Mouse (Mus musculus): ENCODE measurements around the gene Acads. TPM values are rescaled to one million over a fixed set of nuclear protein-coding genes. Genes with fewer than 3 reads are reported as not detected.

Gene Acads
- polyA plus RNA-seq, 2 experiments = 27.6 to 50.5 TPM

- DNase-seq (ENCODE audit: low spot score) (no peak), ATAC-seq (ENCODE audit: low FRiP score, low read depth) (no peak)
- Histone ChIP-seq H3K36me3 (ENCODE audit: control insufficient read depth, insufficient read depth, low read length) (peaks cover 73% of the 10 kb centered on the region), H3K27me3 (ENCODE audit: control insufficient read depth, insufficient read depth, low read length) (no peaks in the 10 kb centered on the region), H3K4me1 (ENCODE audit: control insufficient read depth, insufficient read depth, low read length) (peaks cover 8% of the 10 kb centered on the region; the same call in 1 of the 2 replicates), H3K9ac (ENCODE audit: low read depth, low read length, severe bottlenecking) (no peak overlapping the region), H3K4me3 (replicated peaks; ENCODE audit: low read length) (no peak overlapping the region), H3K9me3 (ENCODE audit: control insufficient read depth, low read length) (no peaks in the 10 kb centered on the region), H3K4me2 (replicated peaks; ENCODE audit: low read depth, low read length, severe bottlenecking) (no peak overlapping the region), H3K27ac (replicated peaks; ENCODE audit: low read depth, low read length) (no peak overlapping the region)
- WGBS = 89% methylated on average over 22 of the region's 22 CpGs
- TF ChIP-seq POLR2A (IDR thresholded peaks at IDR 0.05; ENCODE audit: borderline replicate concordance, extremely low read depth, insufficient read depth, insufficient read length) = no peak
Observed at GRCm38 (mm10) chr5:115127421-115128179, 8.5 kb upstream of the Acads start.

- peaks cover 80% of the 10 kb centered on the region for H3K36me3 ChIP-seq (ENCODE audit: control insufficient read depth, insufficient read depth, low read length)
- TF ChIP-seq POLR2A (IDR thresholded peaks at IDR 0.05; ENCODE audit: borderline replicate concordance, extremely low read depth, insufficient read depth, insufficient read length) = no peak
- no peak overlapping the region for H3K4me3 ChIP-seq (replicated peaks; ENCODE audit: low read length)
- H3K9me3 ChIP-seq (ENCODE audit: control insufficient read depth, low read length) = no peaks in the 10 kb centered on the region
- no peak overlapping the region for H3K27ac ChIP-seq (replicated peaks; ENCODE audit: low read depth, low read length)
- H3K4me1 ChIP-seq (ENCODE audit: control insufficient read depth, insufficient read depth, low read length) = peaks cover 5% of the 10 kb centered on the region; the same call in 1 of the 2 replicates
- no peak overlapping the region for H3K4me2 ChIP-seq (replicated peaks; ENCODE audit: low read depth, low read length, severe bottlenecking)
- 84% methylated on average over 28 of the region's 28 CpGs for WGBS
- H3K9ac ChIP-seq (ENCODE audit: low read depth, low read length, severe bottlenecking) = no peak overlapping the region
- ATAC-seq (ENCODE audit: low FRiP score, low read depth) = no peak
- no peak for DNase-seq (ENCODE audit: low spot score)
- H3K27me3 ChIP-seq (ENCODE audit: control insufficient read depth, insufficient read depth, low read length) = no peaks in the 10 kb centered on the region
Observed at GRCm38 (mm10) chr5:115126578-115127312, 7.6 kb upstream of the Acads start.

DNA sequence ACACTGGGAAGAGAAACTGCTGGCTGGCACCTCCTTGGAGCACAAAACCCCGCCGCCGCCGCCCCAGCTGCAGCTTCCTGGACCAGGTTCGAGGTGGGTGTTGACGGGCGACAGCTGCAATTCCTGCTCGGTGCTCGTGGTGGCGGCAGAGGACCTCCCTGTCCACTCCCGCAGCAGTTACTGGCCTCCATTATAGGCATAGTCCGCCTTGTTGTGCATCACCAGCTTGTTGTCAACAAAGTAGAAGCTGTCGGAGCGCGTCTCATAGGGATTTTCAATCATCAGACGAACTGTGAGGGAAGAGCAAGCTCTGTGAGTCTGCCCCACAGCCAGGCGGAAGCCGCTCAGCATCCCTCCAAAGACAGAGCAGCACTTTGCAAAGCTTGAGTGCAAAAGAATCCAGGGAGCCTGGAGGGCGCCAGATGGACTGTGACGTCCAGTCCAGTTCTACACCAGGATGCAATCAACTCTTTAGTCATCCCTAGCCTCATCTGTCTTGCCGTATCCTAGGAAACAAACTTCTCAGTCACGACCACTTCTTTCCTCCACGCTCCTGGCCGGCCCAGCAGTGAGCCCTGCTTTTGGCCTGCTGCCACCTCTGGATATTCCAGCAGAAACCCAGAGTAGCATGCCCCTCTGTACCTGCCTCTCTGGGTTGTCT, 6.2 kb upstream of the Acads start:
- Histone ChIP-seq H3K27me3 (ENCODE audit: control insufficient read depth, insufficient read depth, low read length) (no peaks in the 10 kb centered on the region), H3K9me3 (ENCODE audit: control insufficient read depth, low read length) (no peaks in the 10 kb centered on the region), H3K4me3 (replicated peaks; ENCODE audit: low read length) (no peak overlapping the region), H3K4me1 (ENCODE audit: control insufficient read depth, insufficient read depth, low read length) (peaks cover 5% of the 10 kb centered on the region; the same call in 1 of the 2 replicates), H3K4me2 (replicated peaks; ENCODE audit: low read depth, low read length, severe bottlenecking) (peak overlapping the region; percentile 3; the same call in 1 of the 2 replicates), H3K9ac (ENCODE audit: low read depth, low read length, severe bottlenecking) (no peak overlapping the region), H3K27ac (replicated peaks; ENCODE audit: low read depth, low read length) (peak overlapping the region; percentile 28; the same call in 1 of the 2 replicates), H3K36me3 (ENCODE audit: control insufficient read depth, insufficient read depth, low read length) (peaks cover 77% of the 10 kb centered on the region)
- 24% methylated on average over 24 of the region's 24 CpGs for WGBS
- peak; percentile 76 for ATAC-seq (ENCODE audit: low FRiP score, low read depth)
- TF ChIP-seq POLR2A (IDR thresholded peaks at IDR 0.05; ENCODE audit: borderline replicate concordance, extremely low read depth, insufficient read depth, insufficient read length) = peak; percentile 40; the same call in 1 of the 2 replicates
- peak; percentile 77 for DNase-seq (ENCODE audit: low spot score)

- peaks cover 70% of the 10 kb centered on the region for H3K36me3 ChIP-seq (ENCODE audit: control insufficient read depth, insufficient read depth, low read length)
- TF ChIP-seq POLR2A (IDR thresholded peaks at IDR 0.05; ENCODE audit: borderline replicate concordance, extremely low read depth, insufficient read depth, insufficient read length) = no peak
- no peak overlapping the region for H3K27ac ChIP-seq (replicated peaks; ENCODE audit: low read depth, low read length)
- ATAC-seq (ENCODE audit: low FRiP score, low read depth) (no peak), DNase-seq (ENCODE audit: low spot score) (no peak)
- H3K27me3 ChIP-seq (ENCODE audit: control insufficient read depth, insufficient read depth, low read length) = no peaks in the 10 kb centered on the region
- peaks cover 5% of the 10 kb centered on the region; the same call in 1 of the 2 replicates for H3K4me1 ChIP-seq (ENCODE audit: control insufficient read depth, insufficient read depth, low read length)
- no peak overlapping the region for H3K4me3 ChIP-seq (replicated peaks; ENCODE audit: low read length)
- H3K9ac ChIP-seq (ENCODE audit: low read depth, low read length, severe bottlenecking) = no peak overlapping the region
- 93% methylated on average over 6 of the region's 6 CpGs for WGBS
- no peak overlapping the region for H3K4me2 ChIP-seq (replicated peaks; ENCODE audit: low read depth, low read length, severe bottlenecking)
- no peaks in the 10 kb centered on the region for H3K9me3 ChIP-seq (ENCODE audit: control insufficient read depth, low read length)
Observed at GRCm38 (mm10) chr5:115124690-115125089, 5.5 kb upstream of the Acads start.

DNA sequence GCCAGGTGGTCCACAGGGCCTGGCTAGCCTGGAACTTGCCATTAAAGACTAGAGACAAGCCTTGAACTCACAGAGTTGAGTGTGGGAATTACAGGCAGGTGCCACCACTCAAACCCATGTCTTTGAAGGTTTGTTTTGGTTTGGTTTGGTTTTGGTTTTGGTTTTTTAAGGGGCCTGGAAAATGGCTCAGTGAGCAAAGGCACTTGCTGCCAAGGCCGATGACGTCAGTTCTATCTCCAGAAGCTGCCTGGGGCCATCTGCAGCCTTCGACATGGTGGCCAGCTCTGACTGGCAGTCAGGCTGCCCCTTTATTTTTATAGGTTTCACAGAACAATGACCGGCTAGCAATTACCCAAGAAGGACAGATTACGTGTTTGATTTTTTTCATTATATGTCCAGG, 1.8 kb upstream of the Acads start:
- DNase-seq (ENCODE audit: low spot score) (no peak), ATAC-seq (ENCODE audit: low FRiP score, low read depth) (no peak)
- H3K4me1 ChIP-seq (ENCODE audit: control insufficient read depth, insufficient read depth, low read length) = peaks cover 5% of the 10 kb centered on the region; the same call in 1 of the 2 replicates
- H3K9me3 ChIP-seq (ENCODE audit: control insufficient read depth, low read length) = no peaks in the 10 kb centered on the region
- WGBS = 59% methylated on average over 5 of the region's 5 CpGs
- no peak overlapping the region for H3K4me3 ChIP-seq (replicated peaks; ENCODE audit: low read length)
- H3K27me3 ChIP-seq (ENCODE audit: control insufficient read depth, insufficient read depth, low read length) = no peaks in the 10 kb centered on the region
- no peak overlapping the region for H3K4me2 ChIP-seq (replicated peaks; ENCODE audit: low read depth, low read length, severe bottlenecking)
- H3K36me3 ChIP-seq (ENCODE audit: control insufficient read depth, insufficient read depth, low read length) = peaks cover 48% of the 10 kb centered on the region
- TF ChIP-seq POLR2A (IDR thresholded peaks at IDR 0.05; ENCODE audit: borderline replicate concordance, extremely low read depth, insufficient read depth, insufficient read length) = no peak
- H3K9ac ChIP-seq (ENCODE audit: low read depth, low read length, severe bottlenecking) = no peak overlapping the region
- H3K27ac ChIP-seq (replicated peaks; ENCODE audit: low read depth, low read length) = no peak overlapping the region
